Mouse (Mus musculus) small intestine, adult 2 months (tissue): Measurements from ENCODE around the gene Prmt2.

Experiments used
- CTCF ChIP-seq: fragments of 200-500 bp; IDR thresholded peaks from 2 replicates; pipeline ENCODE4 v1.5.1; 2012; ENCODE audit warnings: low read depth, mild to moderate bottlenecking, control low read depth, inconsistent platforms, low read length, moderate library complexity, mixed read lengths; ENCODE audit not compliant: insufficient replicate concordance, insufficient read length; ENCODE audit errors: extremely low read depth
- POLR2A ChIP-seq: fragments of 200-500 bp; IDR thresholded peaks from 2 replicates; pipeline ENCODE4 v1.6.1; 2012; ENCODE audit warnings: low read depth, mild to moderate bottlenecking, control low read depth, inconsistent platforms, low read length, moderate library complexity

- TF ChIP-seq CTCF (peak; percentile 22; the same call in 1 of the 2 replicates), POLR2A (no peak)
Observed at GRCm38 (mm10) chr10:76203798-76204283, 33.8 kb downstream of the Prmt2 start.
